Mouse (Mus musculus) frontal cortex, postnatal 36 days (tissue): Measurements from ENCODE around the gene Gm37240.
"Not testable (repeated sequence)": the region's sequence is repeated elsewhere in the genome, so short reads cannot be mapped to it uniquely, and the experiment has no call there.

Experiments used
- DNase-seq, 2 experiments: peaks; one replicate each; pipeline ENCODE4 v3.0.0; 2022; ENCODE audit warnings: low spot score in 2 of 2

Gm37240 gene

GRCm38 (mm10) chr3:84914284-84914683 lies 973.0 kb downstream of the Gm37240 start:
- DNase-seq, result no peak

- DNase-seq, result peak in 1 of 2 experiments; percentile 31
Measured at GRCm38 (mm10) chr3:84906528-84906927, 980.8 kb downstream of the Gm37240 start.

DNA sequence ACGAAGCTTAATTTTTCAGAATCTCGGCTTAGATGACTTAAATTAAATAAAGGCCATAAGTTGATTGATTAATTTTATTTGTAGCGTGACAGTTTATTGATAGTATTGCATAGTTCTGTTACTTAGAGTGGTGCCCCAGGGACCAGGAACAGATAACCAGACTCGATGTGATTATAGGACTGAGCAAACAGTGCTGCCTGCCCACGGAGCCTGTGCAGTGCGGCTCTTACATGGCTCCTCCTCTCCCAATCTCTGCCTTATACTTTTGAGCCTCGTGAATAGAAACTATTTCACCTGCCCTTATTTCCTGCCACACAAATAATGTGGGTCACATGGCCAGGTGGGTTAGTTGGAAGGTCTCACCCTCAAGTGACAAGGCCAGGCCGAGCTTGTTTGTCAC lies 989.4 kb downstream of the Gm37240 start:
- no peak for DNase-seq

DNA sequence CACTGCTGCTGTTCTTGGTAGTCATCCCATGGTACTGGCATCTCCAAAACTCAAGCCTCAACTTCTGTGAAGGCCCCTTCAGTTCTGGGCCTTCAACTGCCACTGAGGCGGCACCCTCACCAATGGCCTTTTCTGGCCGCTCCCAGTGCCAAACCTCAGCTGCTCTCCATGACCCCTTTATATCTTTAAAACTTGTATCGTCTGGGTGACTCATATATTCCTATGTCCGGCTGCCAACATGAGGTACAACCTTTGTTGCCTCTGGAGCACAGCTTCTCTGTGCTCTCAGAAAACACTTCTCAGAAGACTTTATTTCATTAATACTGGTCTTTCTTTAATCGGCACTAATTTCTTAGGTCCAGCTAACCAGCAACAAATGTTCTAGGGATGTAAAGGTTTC lies 996.3 kb downstream of the Gm37240 start:
- DNase-seq, result no peak

GRCm38 (mm10) chr3:84889648-84890047 lies 997.7 kb downstream of the Gm37240 start:
- DNase-seq, result peak in 1 of 2 experiments; percentile 25

- DNase-seq, result no peak
Measured at GRCm38 (mm10) chr3:84883817-84884483, 1003.4 kb downstream of the Gm37240 start.

DNA sequence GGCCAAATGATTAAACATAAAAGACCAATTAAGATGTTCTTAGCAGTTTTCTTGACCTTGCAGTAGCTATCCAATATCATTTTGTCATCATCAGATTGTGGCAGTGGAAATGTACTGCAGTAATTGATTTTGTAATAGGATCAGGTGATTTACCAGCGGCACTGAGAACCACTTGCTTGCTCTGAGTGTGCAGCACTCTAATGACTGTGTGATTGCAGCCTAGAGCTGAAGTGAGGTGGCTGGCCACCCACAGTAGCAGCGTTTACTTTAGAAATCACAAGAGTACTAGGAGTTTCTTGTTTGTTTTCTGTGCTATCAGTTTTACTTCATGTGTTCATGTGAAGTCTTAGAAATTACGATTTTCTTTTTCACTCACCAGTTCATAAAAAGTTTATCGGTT lies 1011.1 kb downstream of the Gm37240 start:
- no peak for DNase-seq

DNA sequence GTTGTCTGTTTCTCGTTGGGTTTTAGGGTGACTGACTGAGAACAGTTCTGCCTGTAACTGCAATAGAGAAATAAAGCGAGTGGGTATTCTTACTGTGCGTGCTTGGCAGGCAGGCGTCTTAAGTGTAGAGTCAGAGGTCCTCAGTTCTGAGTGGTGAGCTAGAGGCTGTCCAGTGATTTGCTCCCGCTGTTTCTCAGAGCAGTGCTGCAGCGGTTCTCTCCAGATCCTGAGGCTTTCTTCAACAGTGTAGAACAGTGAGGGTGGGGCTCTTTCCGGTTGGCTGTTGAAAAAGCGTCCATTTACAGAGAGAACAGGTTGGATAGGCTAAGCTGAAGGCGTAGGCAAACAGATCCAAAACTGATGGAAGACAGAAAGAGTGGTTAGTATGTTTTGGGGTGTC lies 1012.0 kb downstream of the Gm37240 start:
- DNase-seq, result no peak

DNA sequence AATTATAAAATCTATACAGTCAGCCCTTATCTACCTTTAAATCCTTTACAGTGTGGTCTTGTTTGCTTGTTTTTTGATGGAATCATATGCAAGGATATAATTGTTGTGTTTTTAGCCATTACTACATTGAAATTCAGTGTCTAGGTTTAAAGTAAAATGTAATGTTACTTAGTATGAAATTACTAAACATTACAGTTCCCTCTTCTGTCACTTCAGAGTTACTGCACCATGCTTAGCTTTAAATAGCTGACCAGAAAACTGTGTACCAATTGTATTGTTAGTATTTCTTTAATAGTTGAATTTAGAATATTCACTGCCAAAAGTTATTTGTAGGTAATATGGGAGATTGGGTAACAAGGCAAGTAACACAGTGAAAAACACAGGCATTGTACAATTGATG lies 1017.2 kb downstream of the Gm37240 start:
- DNase-seq, result no peak

DNA sequence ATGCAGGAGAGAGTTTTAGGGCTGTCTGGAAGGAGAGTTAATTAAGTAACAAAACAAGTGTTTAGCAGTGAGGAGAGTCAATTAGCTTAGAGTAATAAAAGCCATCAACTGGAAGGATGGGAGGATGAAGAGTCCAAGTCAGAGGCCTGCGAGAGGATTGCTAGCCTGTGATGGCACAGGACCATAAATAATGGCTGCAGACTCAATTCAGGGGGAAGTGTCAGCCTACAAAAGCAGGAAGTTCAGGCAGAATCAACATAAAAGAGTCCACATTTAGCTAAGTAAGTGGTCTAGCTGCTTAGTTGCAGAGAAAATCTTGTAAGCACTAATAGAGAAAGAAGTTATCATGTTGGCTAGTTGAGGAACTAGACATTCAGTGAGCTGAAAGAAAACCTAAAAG lies 1019.3 kb downstream of the Gm37240 start:
- no peak for DNase-seq

- DNase-seq, result peak in 1 of 2 experiments; percentile 17
Measured at GRCm38 (mm10) chr3:84867434-84867975, 1019.8 kb downstream of the Gm37240 start.

DNA sequence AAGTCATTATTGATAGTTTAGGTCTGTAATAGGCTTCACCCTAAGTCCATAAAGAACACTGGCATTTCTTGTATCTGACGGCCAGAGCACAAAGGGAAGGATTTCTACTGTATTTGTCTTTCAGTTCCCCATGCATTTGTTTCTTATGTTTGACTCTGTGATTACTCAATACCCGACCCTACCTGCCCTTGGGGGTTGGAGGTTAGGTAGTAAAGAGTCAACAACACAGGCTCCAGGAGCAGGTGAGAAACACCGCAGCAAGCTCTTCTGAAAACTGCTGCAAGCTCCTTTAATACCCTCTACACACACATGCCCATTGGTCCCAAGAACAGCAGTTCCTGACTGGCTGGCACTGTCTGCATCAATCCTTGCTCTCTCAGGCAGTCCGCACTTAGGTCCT lies 1020.5 kb downstream of the Gm37240 start:
- no peak for DNase-seq

DNA sequence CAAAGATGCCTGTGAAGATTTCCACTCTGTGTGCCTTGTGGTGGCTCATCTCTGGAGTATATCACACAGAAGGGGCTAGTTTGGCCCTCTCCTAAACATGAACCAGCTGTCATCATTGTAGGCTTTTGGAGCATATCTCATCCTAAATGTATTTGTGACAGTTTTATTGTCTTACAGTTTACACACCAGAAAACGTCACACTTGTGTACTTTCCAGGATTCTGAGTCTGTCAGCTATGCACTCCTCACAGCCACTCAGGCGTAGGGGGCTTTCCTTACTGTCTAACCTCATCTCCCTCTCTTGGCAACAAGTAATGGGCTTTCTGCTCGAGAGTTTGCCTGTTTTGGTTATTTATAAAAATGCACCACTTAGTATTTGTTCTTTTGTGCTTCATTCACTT lies 1021.6 kb downstream of the Gm37240 start:
- no peak for DNase-seq

- DNase-seq, result not testable (repeated sequence)
Measured at GRCm38 (mm10) chr3:84861817-84862216, 1025.5 kb downstream of the Gm37240 start.

DNA sequence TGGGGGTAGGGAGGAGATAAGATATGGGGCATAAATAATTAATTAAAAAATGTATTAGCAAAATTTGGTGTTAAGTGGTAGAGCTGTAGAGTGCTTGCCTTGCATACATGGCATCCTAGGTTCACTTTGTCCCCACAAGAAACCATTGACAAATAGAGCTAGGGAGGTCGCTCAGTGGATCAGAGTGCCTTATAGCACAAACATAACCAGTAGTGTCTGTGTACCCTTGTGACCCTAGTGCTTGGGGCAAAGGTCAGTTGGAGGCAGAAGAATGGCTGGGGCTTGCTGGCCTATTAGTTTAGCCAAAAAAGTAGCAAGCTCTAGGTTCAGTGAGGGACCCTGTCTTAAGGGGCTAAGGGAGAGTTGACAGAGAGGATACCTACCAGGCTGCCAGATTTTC lies 1026.6 kb downstream of the Gm37240 start:
- no peak for DNase-seq

DNA sequence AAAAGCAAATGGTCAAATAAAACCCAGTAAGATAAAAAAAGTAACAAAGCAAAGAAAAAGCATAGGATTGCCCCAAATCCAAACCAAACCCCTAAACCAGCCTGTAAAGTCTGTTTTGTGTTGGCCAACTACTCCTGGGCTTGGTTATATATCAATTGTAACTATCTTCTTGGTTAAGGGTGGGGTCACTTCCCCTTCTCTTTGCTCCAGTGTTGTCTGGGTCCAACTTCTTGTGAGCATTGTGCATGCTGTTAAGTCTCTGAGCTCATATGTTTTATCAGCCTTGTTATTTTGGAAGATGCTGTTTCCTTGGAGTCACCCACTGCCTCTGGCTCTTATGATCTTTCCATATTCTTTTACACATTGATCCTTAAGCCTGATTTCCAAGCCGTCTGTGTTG lies 1032.9 kb downstream of the Gm37240 start:
- DNase-seq, result no peak

DNA sequence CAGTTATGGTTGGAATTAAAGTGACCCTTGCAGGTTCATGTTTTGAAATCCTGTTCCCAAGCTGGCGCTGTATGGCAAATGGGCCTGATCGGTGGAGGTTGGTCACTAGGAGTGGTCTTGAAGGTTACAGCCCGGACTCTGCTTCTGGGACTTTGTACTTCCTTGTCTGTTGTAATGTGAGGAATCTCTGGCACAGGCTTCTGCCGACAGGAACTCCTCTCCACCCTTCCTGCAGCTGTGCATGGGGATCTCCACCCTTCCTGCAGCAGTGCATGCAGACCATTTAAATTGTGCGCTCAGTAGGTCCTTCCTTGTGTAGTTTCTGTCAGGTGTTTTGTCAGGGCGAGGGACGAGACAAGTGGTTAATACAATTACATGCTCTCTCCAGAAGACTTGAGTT lies 1034.4 kb downstream of the Gm37240 start:
- DNase-seq, result no peak

DNA sequence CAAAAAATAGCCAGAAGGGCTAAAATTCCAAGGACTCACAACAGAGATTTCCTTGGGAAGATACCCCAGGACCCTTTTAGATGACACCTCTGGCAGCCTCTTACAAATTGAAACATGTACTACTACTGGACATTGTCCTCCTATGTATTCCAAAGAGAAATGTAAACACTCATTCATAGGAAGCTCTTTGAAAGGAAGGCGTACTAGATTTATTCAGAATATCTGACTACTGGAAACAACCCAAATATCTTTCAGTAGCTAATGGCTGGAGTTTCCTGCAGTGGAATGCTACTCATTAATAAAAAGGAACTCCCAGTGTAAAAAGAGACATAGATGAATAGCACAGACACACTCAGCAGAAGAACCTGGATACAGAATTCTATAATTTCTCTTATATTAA lies 1035.5 kb downstream of the Gm37240 start:
- no peak for DNase-seq

- DNase-seq, result no peak
Measured at GRCm38 (mm10) chr3:84850418-84850817, 1036.9 kb downstream of the Gm37240 start.

GRCm38 (mm10) chr3:84848798-84849197 lies 1038.5 kb downstream of the Gm37240 start:
- no peak for DNase-seq

GRCm38 (mm10) chr3:84843594-84843993 lies 1043.7 kb downstream of the Gm37240 start:
- peak; percentile 13 to 80 for DNase-seq

GRCm38 (mm10) chr3:84842793-84843192 lies 1044.5 kb downstream of the Gm37240 start:
- no peak for DNase-seq

DNA sequence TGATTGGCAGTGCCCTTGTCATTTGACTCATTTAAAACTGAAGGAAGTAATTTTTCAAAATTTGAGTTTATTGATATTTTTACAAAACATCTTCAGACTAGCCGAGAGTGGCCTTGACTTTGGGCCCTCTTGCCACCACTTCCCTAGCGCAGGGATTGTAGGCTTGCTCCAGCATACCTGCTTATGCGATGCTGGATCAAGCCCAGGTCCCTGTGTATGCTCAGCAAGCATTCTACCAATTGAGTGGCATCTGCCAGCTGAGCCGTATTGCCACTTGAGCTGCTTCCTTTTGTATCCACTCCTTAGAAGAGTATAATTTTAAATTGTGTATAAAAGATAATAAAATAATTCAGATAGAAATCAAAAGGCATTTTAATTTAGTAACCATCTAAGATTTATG lies 1046.0 kb downstream of the Gm37240 start:
- DNase-seq, result no peak

GRCm38 (mm10) chr3:84839499-84839898 lies 1047.8 kb downstream of the Gm37240 start:
- no peak for DNase-seq
